Mouse (Mus musculus): Measurements from ENCODE around the gene Prnd.

- no peak for TF ChIP-seq HCFC1 (IDR thresholded peaks at IDR 0.05; ENCODE audit: borderline replicate concordance, insufficient read depth, low read length)
- TF ChIP-seq ZC3H11A (IDR thresholded peaks at IDR 0.05; ENCODE audit: borderline replicate concordance, low read depth, low read length), result no peak
Observed at GRCm38 (mm10) chr2:131905025-131905424, 45.6 kb upstream of the Prnd start.
